Mouse (Mus musculus) neural tube, embryonic 14.5 days (tissue): ENCODE data around the gene Aoah. TPM values are rescaled to one million over a fixed set of nuclear protein-coding genes. Genes with fewer than 3 reads are reported as not detected.

Experiments used
- ATAC-seq: fragments of 200-750 bp; cut with Nextera tagmentation; 2 replicates; pipeline ENCODE4 v1.8.0; 2017; ENCODE audit warnings: low read depth, mild to moderate bottlenecking, moderate TSS enrichment, moderate library complexity
- H3K27ac ChIP-seq: fragments of 300-500 bp; sonication (generic); 2 replicates; pipeline ENCODE4 v1.5.1; 2014; ENCODE audit warnings: low read depth, mild to moderate bottlenecking, control low read depth, low read length, moderate library complexity, mixed read lengths
- H3K27me3 ChIP-seq: fragments of 300-500 bp; sonication (generic); 2 replicates; pipeline ENCODE4 v1.6.1; 2014; ENCODE audit warnings: low read length; ENCODE audit not compliant: control insufficient read depth, insufficient read depth
- H3K36me3 ChIP-seq: fragments of 300-500 bp; sonication (generic); 2 replicates; pipeline ENCODE4 v1.6.1; 2014; ENCODE audit warnings: low read length, mixed read lengths; ENCODE audit not compliant: control insufficient read depth, insufficient read depth
- H3K4me1 ChIP-seq: fragments of 300-500 bp; sonication (generic); 2 replicates; pipeline ENCODE4 v1.6.1; 2014; ENCODE audit warnings: low read length; ENCODE audit not compliant: control insufficient read depth, insufficient read depth
- H3K4me2 ChIP-seq: fragments of 300-500 bp; sonication (generic); 2 replicates; pipeline ENCODE4 v1.6.1; 2014; ENCODE audit warnings: mild to moderate bottlenecking, low read depth, low read length, control low read depth
- H3K4me3 ChIP-seq: fragments of 300-500 bp; sonication (generic); 2 replicates; pipeline ENCODE4 v1.5.1; 2014; ENCODE audit warnings: low read depth, low read length, control low read depth, mixed read lengths
- H3K9ac ChIP-seq: fragments of 300-500 bp; sonication (generic); replicated peaks from 2 replicates; pipeline ENCODE4 v1.6.1; 2014; ENCODE audit warnings: low read depth, mild to moderate bottlenecking, control low read depth, low read length, mixed read lengths
- H3K9me3 ChIP-seq: fragments of 300-500 bp; sonication (generic); 2 replicates; pipeline ENCODE4 v1.6.1; 2016; ENCODE audit warnings: low read length; ENCODE audit not compliant: control insufficient read depth
- WGBS: fragments of 180-500 bp; shearing (Covaris S2); extraction: QIAGEN DNeasy Blood & Tissue Kit; methylation state at CpG from one replicate; pipeline ENCODE4 v1.1.7; 2014; 5-methylcytosine and 5-hydroxymethylcytosine counted together
- polyA plus RNA-seq: library from polyadenylated mRNA; unstranded; fragments of >200 nt; fragmentation: Nextera tagmentation; extraction: Ambion mirVana; gene quantifications from 2 replicates; pipeline ENCODE4 v1.2.1, GENCODE M21; 2014

The Aoah gene
- polyA plus RNA-seq, 1 experiment from 2014 or later: not detected

DNA sequence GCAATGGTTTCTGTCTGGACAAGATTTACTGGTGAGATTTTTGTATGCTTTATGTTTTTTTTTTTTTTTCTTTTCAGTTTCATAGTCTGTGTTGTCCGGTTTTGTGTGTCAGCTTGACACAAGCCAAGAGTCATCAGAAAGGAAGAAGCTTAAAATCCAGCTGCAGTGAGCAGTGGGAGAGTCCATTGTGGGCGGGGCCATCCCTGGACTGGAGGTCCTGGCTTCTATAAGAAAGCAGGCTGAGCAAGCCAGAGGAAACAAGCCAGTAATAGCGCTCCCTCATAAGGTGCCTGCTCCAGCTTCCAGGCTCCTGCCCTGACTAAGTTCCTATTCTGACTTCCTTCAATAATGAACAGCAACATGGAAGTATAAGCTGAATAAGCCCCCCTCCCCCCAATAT lies 6.7 kb downstream of the Aoah start:
- no peak overlapping the region for H3K9ac ChIP-seq
- H3K27ac ChIP-seq: no peak overlapping the region
- no peaks in the 10 kb centered on the region for H3K36me3 ChIP-seq
- 64% methylated on average over 3 of the region's 3 CpGs for WGBS
- H3K4me2 ChIP-seq: no peak overlapping the region
- ATAC-seq: no peak
- no peaks in the 10 kb centered on the region for H3K27me3 ChIP-seq
- H3K4me3 ChIP-seq: no peak overlapping the region
- no peaks in the 10 kb centered on the region for H3K9me3 ChIP-seq
- H3K4me1 ChIP-seq: no peaks in the 10 kb centered on the region

DNA sequence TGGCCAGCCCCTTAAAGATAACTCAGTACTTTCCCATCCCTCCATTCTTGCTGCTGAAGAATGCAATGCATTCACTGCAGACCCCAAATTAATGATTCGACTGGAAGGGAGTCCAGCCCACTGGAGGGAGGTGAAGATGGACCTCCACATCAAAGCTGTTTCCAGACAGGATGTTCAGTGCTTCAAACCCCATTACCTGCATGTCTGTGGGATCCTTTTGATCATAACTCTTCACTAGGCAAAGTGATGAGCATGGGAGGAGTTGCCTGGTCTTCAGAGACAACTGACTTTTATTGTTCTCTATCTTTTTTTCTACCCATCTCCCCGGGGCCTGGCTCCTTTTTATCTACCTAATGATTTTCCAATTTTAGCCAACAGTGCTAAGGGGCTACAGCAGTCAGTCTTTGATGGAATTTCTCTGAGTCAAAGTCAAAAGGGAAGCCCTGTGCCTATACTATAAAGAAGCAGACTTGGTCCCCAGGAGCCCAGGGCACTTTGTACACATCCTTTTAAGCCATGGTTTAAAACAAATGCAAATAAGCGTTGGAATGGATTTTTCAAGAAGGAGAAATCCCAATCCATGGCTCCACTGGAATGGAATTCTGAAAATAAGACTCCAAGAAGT lies 18.0 kb downstream of the Aoah start:
- no peaks in the 10 kb centered on the region for H3K36me3 ChIP-seq
- H3K4me2 ChIP-seq: no peak overlapping the region
- no peaks in the 10 kb centered on the region for H3K27me3 ChIP-seq
- no peak for ATAC-seq
- H3K9me3 ChIP-seq: no peaks in the 10 kb centered on the region
- H3K27ac ChIP-seq: no peak overlapping the region
- H3K4me1 ChIP-seq: no peaks in the 10 kb centered on the region
- H3K9ac ChIP-seq: no peak overlapping the region
- no peak overlapping the region for H3K4me3 ChIP-seq
- 72% methylated on average over 3 of the region's 3 CpGs for WGBS

DNA sequence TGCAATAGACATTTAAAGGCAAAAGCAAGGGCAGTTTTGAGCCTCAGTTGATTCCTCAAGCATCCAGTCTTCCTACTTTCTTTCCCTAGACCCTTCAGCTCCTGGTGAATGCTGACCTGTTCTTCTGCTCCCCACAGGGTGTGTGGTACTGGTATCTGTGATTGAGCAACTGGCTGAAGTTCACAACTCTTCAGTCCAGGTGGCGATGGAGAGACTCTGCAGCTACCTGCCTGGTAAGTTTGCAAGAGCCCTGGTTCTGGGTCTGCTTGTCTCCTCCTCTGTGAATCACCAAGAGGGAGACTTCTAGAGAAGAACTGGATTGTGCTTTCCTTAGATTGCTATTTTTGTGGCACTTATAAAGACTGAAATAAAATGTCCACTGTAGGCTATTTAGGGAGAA lies 22.5 kb downstream of the Aoah start:
- Histone ChIP-seq H3K4me1 (no peaks in the 10 kb centered on the region), H3K4me3 (no peak overlapping the region), H3K27me3 (no peaks in the 10 kb centered on the region), H3K9me3 (no peaks in the 10 kb centered on the region), H3K9ac (no peak overlapping the region), H3K36me3 (no peaks in the 10 kb centered on the region), H3K27ac (no peak overlapping the region), H3K4me2 (no peak overlapping the region)
- ATAC-seq: no peak
- 60% methylated on average over 1 of the region's 1 CpGs for WGBS

DNA sequence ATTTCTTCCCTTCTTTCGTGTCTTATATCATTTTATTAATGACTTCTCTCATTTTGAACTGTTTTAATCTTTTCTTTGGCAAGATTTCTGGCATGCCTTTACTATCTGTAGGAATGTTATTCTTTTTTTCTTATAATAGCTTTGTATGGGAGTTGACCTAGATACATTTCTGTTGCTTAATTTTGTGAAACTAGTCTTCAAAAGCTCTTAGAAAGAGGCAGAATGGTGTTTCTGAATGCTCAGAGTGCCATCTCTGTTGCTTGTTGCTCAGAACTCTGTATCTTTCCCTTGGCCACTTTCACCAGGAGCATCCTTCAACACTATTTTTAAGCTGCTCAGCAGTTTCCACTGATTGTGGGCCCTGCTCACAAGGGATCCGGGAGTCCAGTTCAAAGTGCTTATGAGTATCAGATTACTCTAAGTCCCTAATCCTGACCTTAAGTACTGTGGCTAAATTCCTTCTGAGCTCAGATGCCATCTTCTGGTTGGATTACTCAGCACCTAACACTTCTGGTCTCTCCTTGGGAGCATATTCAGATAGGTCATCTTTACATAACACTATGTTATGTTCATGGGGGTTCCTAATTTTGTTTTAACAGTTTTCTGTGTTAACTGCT lies 26.9 kb downstream of the Aoah start:
- WGBS: 83% methylated on average over 2 of the region's 2 CpGs

DNA sequence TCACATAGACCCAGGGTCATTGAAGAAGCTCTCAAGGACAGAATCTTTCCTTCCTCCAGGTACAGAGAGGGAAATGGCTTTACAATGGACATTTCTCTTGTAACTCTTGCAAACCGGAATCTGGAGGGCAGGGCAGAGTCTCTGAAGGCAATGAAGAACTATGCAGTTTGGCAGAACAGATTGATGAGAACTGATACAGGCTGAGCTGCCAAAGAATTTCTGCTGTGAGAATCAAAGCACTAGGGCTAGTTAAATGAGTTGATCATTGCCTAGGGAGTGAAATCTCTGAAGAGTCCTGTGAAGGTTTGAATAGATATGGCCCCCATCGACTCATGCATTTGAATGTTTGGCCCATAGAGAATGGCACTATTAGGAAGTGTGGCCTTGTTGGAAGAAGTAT lies 34.8 kb downstream of the Aoah start:
- no peak overlapping the region for H3K4me2 ChIP-seq
- no peaks in the 10 kb centered on the region for H3K4me1 ChIP-seq
- 82% methylated on average over 2 of the region's 2 CpGs for WGBS
- no peak overlapping the region for H3K4me3 ChIP-seq
- no peak overlapping the region for H3K27ac ChIP-seq
- no peak overlapping the region for H3K9ac ChIP-seq
- H3K36me3 ChIP-seq: no peaks in the 10 kb centered on the region
- H3K9me3 ChIP-seq: no peaks in the 10 kb centered on the region
- no peak for ATAC-seq
- no peaks in the 10 kb centered on the region for H3K27me3 ChIP-seq

More for the DNA sequence above, 26.9 kb downstream of the Aoah start:
- Histone ChIP-seq H3K4me1 (no peaks in the 10 kb centered on the region), H3K9ac (no peak overlapping the region), H3K27ac (no peak overlapping the region), H3K4me3 (no peak overlapping the region), H3K36me3 (no peaks in the 10 kb centered on the region), H3K27me3 (no peaks in the 10 kb centered on the region), H3K4me2 (no peak overlapping the region), H3K9me3 (no peaks in the 10 kb centered on the region)
- no peak for ATAC-seq

DNA sequence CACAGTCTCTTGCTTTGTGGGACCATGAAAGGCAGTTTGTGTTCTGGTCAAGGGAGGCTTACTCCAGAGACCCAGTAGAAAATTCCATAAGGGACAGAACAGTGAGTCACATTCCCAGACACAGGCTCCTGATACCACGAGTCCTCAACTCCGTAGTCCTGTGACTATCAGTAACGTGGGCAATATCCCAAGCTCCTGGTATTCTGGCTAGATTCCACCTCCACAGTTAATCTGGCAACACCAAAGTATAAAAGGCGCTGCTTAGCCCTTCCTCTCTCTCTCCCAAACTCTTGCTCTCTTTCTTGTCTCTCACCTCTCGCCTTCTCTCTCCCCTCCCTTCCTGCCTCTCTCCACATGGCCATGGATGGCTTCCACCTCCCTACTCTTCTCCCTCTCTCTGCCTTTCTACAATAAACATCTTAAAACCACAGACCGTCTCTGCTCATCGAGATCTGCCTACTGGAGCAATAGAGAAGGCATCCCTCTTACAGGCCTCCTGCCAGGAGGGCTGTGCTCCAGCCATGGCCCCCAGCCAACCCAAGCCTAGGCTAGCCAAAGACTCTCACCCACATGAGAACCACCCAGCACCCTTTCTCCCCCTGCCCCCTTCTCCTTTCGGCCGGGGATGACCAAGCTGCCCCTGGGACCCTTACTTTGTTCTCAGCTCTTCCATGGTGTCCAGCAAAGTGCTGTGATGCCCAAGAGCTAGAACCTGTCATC lies 35.4 kb downstream of the Aoah start:
- no peak for ATAC-seq
- 92% methylated on average over 9 of the region's 9 CpGs for WGBS

DNA sequence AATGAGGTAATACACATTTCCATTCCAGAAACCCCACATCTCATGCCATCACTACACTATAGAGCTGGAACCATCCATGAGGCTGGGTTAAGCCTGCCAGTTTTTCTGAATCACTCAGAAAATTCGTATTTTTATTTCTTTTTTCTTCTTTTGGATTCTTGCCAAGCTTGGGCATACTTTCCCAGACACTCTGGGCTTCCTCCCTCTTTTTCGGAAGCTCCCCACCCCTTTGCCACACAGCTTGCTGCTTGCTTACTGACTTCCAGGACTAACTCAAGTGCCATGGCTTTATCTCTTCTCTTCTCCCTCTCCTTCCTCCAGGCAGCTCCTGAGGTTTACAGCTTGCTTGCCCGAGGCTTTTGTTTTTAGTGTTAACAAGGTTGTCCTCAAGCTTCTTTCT lies 62.0 kb downstream of the Aoah start:
- no peak for ATAC-seq
- H3K27me3 ChIP-seq: no peaks in the 10 kb centered on the region
- no peak overlapping the region for H3K9ac ChIP-seq
- H3K4me1 ChIP-seq: no peaks in the 10 kb centered on the region
- no peaks in the 10 kb centered on the region for H3K9me3 ChIP-seq
- H3K4me3 ChIP-seq: no peak overlapping the region
- H3K4me2 ChIP-seq: no peak overlapping the region
- no peaks in the 10 kb centered on the region for H3K36me3 ChIP-seq
- 57% methylated on average over 3 of the region's 3 CpGs for WGBS
- no peak overlapping the region for H3K27ac ChIP-seq

More for the DNA sequence above, 35.4 kb downstream of the Aoah start:
- no peaks in the 10 kb centered on the region for H3K9me3 ChIP-seq
- H3K4me1 ChIP-seq: no peaks in the 10 kb centered on the region
- no peaks in the 10 kb centered on the region for H3K27me3 ChIP-seq
- no peak overlapping the region for H3K27ac ChIP-seq
- no peaks in the 10 kb centered on the region for H3K36me3 ChIP-seq
- no peak overlapping the region for H3K4me3 ChIP-seq
- no peak overlapping the region for H3K4me2 ChIP-seq
- no peak overlapping the region for H3K9ac ChIP-seq

DNA sequence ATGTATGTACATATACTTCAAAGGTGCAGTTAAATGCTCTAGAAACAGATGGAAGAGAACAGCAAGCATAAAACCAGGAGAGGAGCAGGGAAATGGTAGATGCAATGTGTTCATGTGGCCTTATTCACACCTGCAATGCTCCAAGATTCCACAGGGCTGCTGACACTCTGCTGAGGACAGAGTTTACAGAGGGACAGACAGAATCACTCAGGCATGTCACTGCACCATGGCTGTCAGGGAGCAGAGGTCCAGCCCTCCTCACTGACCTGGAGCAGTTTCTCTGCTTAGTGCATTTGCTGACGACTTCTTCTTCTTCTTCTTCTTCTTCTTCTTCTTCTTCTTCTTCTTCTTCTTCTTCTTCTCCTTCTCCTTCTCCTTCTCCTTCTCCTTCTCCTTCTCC lies 105.5 kb downstream of the Aoah start:
- H3K9me3 ChIP-seq: no peaks in the 10 kb centered on the region
- H3K27ac ChIP-seq: no peak overlapping the region
- no peak overlapping the region for H3K9ac ChIP-seq
- no peaks in the 10 kb centered on the region for H3K36me3 ChIP-seq
- WGBS: 74% methylated on average over 1 of the region's 1 CpGs
- no peak for ATAC-seq
- H3K4me1 ChIP-seq: peaks cover 6% of the 10 kb centered on the region; the same call in 1 of the 2 replicates
- H3K27me3 ChIP-seq: no peaks in the 10 kb centered on the region
- H3K4me2 ChIP-seq: no peak overlapping the region
- no peak overlapping the region for H3K4me3 ChIP-seq

DNA sequence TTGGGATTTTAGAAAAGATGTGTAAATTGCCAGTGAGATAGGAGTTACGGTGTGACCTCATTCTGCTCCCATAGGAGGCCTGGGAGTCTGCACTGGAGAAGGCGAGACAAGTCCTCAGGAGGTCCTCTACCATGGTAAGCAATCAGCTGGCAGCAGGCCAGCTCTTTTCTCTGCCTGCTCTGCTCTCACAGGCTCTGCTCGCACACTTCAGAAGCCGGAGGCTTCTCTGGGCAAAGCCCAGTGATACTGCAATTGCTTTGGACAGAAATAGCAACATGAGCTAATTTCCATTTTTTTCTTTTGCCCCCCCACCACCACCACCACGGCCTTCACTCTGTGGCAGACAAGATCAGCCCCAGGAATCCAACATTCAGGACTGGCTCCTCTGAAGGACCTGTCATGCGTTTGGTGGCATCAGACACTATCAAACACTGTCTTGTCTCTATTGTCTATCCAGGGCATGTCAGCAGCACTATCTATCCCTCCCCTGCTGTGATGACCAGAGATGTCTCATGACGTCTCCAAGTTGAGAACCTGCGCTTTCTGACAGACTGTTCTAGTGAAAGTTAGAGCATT lies 106.6 kb downstream of the Aoah start:
- Histone ChIP-seq H3K9ac (no peak overlapping the region), H3K4me3 (no peak overlapping the region), H3K27ac (no peak overlapping the region), H3K4me1 (peaks cover 6% of the 10 kb centered on the region; the same call in 1 of the 2 replicates), H3K27me3 (no peaks in the 10 kb centered on the region), H3K4me2 (no peak overlapping the region), H3K36me3 (no peaks in the 10 kb centered on the region), H3K9me3 (no peaks in the 10 kb centered on the region)
- 40% methylated on average over 8 of the region's 8 CpGs for WGBS
- peak; percentile 89 for ATAC-seq
